Mouse (Mus musculus) forebrain, embryonic 14.5 days (tissue): ENCODE measurements at regions not wholly inside any gene's neighbourhood (a gene's known extent, or its start where the extent isn't known, plus 50 kb on each side); places are given as distances from the start of the nearest gene placed in this dataset.

Source experiments
- ATAC-seq: fragments of 200-750 bp; cut with Nextera tagmentation; 2 replicates; pipeline ENCODE4 v1.8.0; 2017; ENCODE audit warnings: mild to moderate bottlenecking, moderate library complexity
- DNase-seq: peaks from one replicate; pipeline ENCODE4 v3.0.0-alpha.2; 2015; ENCODE audit warnings: low spot score
- H3K27ac ChIP-seq: fragments of 300-500 bp; sonication (generic); 2 replicates; pipeline ENCODE4 v1.5.1; 2014; ENCODE audit warnings: low read depth, mild to moderate bottlenecking, control low read depth, low read length, moderate library complexity
- H3K27me3 ChIP-seq: fragments of 300-500 bp; sonication (generic); replicated peaks from 2 replicates; pipeline ENCODE4 v1.6.1; 2014; ENCODE audit warnings: low read length, control low read depth, mixed read lengths; ENCODE audit not compliant: control insufficient read depth, insufficient read depth
- H3K36me3 ChIP-seq: fragments of 300-500 bp; sonication (generic); 2 replicates; pipeline ENCODE4 v1.6.1; 2014; ENCODE audit warnings: low read length, control low read depth; ENCODE audit not compliant: control insufficient read depth, insufficient read depth
- H3K4me1 ChIP-seq: fragments of 300-500 bp; sonication (generic); 2 replicates; pipeline ENCODE4 v1.6.1; 2014; ENCODE audit warnings: antibody characterized with exemption, low read length, control low read depth; ENCODE audit not compliant: control insufficient read depth, insufficient read depth
- H3K4me2 ChIP-seq: fragments of 300-500 bp; sonication (generic); 2 replicates; pipeline ENCODE4 v1.6.1; 2014; ENCODE audit warnings: mild to moderate bottlenecking, control low read depth, low read length
- H3K4me3 ChIP-seq: fragments of 300-500 bp; sonication (generic); 2 replicates; pipeline ENCODE4 v1.5.1; 2014; ENCODE audit warnings: low read depth, low read length, control low read depth
- H3K9ac ChIP-seq: fragments of 300-500 bp; sonication (generic); 2 replicates; pipeline ENCODE4 v1.6.1; 2014; ENCODE audit warnings: mild to moderate bottlenecking, low read length, control low read depth, moderate library complexity
- H3K9me3 ChIP-seq: fragments of 300-500 bp; sonication (generic); replicated peaks from 2 replicates; pipeline ENCODE4 v1.6.1; 2016; ENCODE audit warnings: low read length, control low read depth, mixed read lengths; ENCODE audit not compliant: control insufficient read depth
- WGBS: fragments of 180-500 bp; shearing (Covaris S2); extraction: QIAGEN DNeasy Blood & Tissue Kit; methylation state at CpG from one replicate; pipeline ENCODE4 v1.1.7; 2014; 5-methylcytosine and 5-hydroxymethylcytosine counted together

DNA sequence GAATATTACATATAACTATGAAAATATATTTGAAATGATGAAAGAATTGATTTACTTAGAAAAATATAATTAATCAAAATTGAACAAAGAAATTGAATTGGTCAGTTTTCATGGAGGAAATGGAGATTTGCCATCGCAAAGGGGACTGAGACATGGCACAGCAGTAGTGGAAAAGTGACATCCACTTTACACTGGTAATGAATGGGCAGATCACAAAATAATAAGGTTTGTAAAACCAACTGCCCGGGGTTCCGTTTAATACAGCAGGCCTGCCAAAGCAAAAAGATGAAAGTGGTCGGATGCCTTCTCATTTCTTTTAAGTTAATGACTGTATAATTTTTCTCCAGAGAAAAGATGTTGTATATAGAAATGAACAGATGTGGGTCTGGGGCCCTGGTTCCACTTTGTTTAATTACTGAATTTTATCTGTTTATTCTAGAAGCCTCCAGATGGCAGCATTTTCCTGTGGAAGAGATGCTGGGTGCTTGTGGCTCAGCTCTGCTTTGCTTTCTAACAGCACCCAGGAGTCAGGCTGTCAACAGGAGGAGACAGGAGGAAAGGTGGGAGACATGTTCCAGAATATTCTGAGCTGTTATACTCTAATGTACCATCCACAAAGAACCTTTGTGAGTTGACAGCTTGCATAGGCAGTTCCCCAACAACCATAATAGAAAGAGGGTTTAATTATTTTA, 75.6 kb upstream of the Fbxl17 start:
- Histone ChIP-seq H3K36me3 (no peaks in the 10 kb centered on the region), H3K27me3 (no peaks in the 10 kb centered on the region), H3K4me2 (no peak overlapping the region), H3K4me1 (no peaks in the 10 kb centered on the region), H3K9ac (no peak overlapping the region), H3K9me3 (no peaks in the 10 kb centered on the region), H3K4me3 (no peak overlapping the region), H3K27ac (no peak overlapping the region)
- DNase-seq (peak; percentile 91), ATAC-seq (peak; percentile 84)
- WGBS, result 62% methylated on average over 4 of the region's 4 CpGs

GRCm38 (mm10) chr17:63582870-63583269, 83.1 kb upstream of the Fbxl17 start:
- Histone ChIP-seq H3K9me3 (no peaks in the 10 kb centered on the region), H3K9ac (no peak overlapping the region), H3K4me1 (no peaks in the 10 kb centered on the region), H3K4me2 (no peak overlapping the region), H3K4me3 (no peak overlapping the region), H3K36me3 (no peaks in the 10 kb centered on the region), H3K27ac (no peak overlapping the region), H3K27me3 (no peaks in the 10 kb centered on the region)
- 66% methylated on average over 4 of the region's 4 CpGs for WGBS
- DNase-seq (no peak), ATAC-seq (no peak)

GRCm38 (mm10) chr17:63607021-63607751, 107.4 kb upstream of the Fbxl17 start:
- H3K36me3 ChIP-seq, result no peaks in the 10 kb centered on the region
- peak; percentile 25 for DNase-seq
- H3K4me2 ChIP-seq, result no peak overlapping the region
- H3K4me3 ChIP-seq, result no peak overlapping the region
- 0 out of 2 replicates have a peak overlapping the region, but pooled peaks have one; percentile 21 for H3K27ac ChIP-seq
- no peak overlapping the region for H3K9ac ChIP-seq
- peak; percentile 65; the same call in 1 of the 2 replicates for ATAC-seq
- no peaks in the 10 kb centered on the region for H3K9me3 ChIP-seq
- H3K27me3 ChIP-seq, result no peaks in the 10 kb centered on the region
- peaks cover 8% of the 10 kb centered on the region for H3K4me1 ChIP-seq
- WGBS, result 18% methylated on average over 7 of the region's 7 CpGs

GRCm38 (mm10) chr17:63622726-63623125, 122.9 kb upstream of the Fbxl17 start:
- Histone ChIP-seq H3K27ac (no peak overlapping the region), H3K36me3 (no peaks in the 10 kb centered on the region), H3K9ac (no peak overlapping the region), H3K9me3 (no peaks in the 10 kb centered on the region), H3K4me2 (no peak overlapping the region), H3K4me1 (no peaks in the 10 kb centered on the region), H3K27me3 (no peaks in the 10 kb centered on the region), H3K4me3 (no peak overlapping the region)
- WGBS, result 22% methylated on average over 3 of the region's 3 CpGs
- DNase-seq (no peak), ATAC-seq (no peak)

- no peak overlapping the region for H3K27ac ChIP-seq
- ATAC-seq, result no peak
- no peak overlapping the region for H3K4me3 ChIP-seq
- no peak overlapping the region for H3K4me2 ChIP-seq
- H3K9me3 ChIP-seq, result no peaks in the 10 kb centered on the region
- WGBS, result 93% methylated on average over 2 of the region's 2 CpGs
- no peaks in the 10 kb centered on the region for H3K4me1 ChIP-seq
- no peaks in the 10 kb centered on the region for H3K36me3 ChIP-seq
- H3K27me3 ChIP-seq, result no peaks in the 10 kb centered on the region
- no peak for DNase-seq
- H3K9ac ChIP-seq, result no peak overlapping the region
These were observed 137.8 kb upstream of the Fbxl17 start for GRCm38 (mm10) chr17:63637598-63637997.

GRCm38 (mm10) chr17:63644390-63644789, 144.6 kb upstream of the Fbxl17 start:
- ATAC-seq, result no peak
- H3K4me3 ChIP-seq, result no peak overlapping the region
- no peaks in the 10 kb centered on the region for H3K9me3 ChIP-seq
- H3K36me3 ChIP-seq, result no peaks in the 10 kb centered on the region
- whole genome bisulfite sequencing, result 92% methylated on average over 4 of the region's 4 CpGs
- no peak overlapping the region for H3K27ac ChIP-seq
- H3K4me1 ChIP-seq, result no peaks in the 10 kb centered on the region
- no peak overlapping the region for H3K9ac ChIP-seq
- no peaks in the 10 kb centered on the region for H3K27me3 ChIP-seq
- no peak overlapping the region for H3K4me2 ChIP-seq
- DNase-seq, result no peak

DNA sequence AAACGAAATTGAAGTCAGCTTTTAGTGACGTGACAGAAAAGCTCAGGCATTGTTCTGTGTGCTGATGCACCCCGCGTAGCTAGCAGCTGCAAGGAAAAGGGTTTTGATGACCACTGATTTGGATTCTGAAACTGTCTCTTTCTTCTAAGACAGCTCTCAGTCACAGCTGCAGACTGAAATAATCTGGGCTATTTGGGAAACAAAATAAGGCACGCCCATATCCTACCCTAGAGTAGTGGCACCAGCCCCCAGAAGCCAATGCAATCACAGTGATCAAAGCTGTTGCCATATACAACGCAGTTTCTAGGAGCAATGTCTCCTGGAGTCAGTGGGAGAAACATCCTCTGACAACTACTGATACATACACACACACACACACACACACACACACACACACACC, 157.9 kb upstream of the Fbxl17 start:
- WGBS, result 68% methylated on average over 6 of the region's 6 CpGs
- H3K4me3 ChIP-seq, result no peak overlapping the region
- no peaks in the 10 kb centered on the region for H3K9me3 ChIP-seq
- no peak overlapping the region for H3K4me2 ChIP-seq
- no peaks in the 10 kb centered on the region for H3K27me3 ChIP-seq
- no peaks in the 10 kb centered on the region for H3K36me3 ChIP-seq
- H3K4me1 ChIP-seq, result no peaks in the 10 kb centered on the region
- H3K9ac ChIP-seq, result no peak overlapping the region
- peak; percentile 39 for DNase-seq
- ATAC-seq, result 0 out of 2 replicates have a peak, but pooled peaks have one; percentile 40
- no peak overlapping the region for H3K27ac ChIP-seq

DNA sequence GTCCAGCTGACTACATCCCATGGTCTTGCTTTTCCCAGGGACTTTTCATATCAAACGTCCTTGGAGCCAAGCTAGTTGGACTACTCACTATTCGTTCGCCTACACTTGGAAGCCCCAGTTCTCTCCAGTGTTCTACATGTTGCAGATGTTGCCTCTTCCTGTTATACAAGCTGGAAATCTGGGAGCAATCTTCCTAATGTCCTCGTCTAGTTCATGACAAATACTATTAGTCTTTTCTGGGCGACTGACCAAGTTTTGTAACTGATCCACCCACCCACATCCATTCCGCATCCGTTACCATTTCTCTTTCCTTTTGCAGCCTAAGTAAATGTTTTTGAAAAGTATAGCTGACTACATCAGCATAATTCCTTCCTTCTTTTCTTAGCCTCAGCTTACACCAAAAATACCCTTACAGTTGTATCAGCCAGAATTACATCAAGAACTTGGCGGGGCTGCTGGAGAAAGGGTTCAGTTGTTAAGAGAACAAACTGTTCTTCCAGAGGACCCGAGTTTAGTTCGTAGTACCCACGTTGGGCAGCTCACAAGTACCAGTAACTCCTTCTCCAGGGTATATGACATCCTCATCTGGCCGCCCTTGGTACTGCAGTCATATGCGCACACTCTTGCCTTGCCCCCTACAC, 161.1 kb upstream of the Fbxl17 start:
- DNase-seq (no peak), ATAC-seq (no peak)
- Histone ChIP-seq H3K4me3 (no peak overlapping the region), H3K4me2 (no peak overlapping the region), H3K9ac (no peak overlapping the region), H3K9me3 (no peaks in the 10 kb centered on the region), H3K27ac (no peak overlapping the region), H3K27me3 (no peaks in the 10 kb centered on the region), H3K36me3 (no peaks in the 10 kb centered on the region), H3K4me1 (no peaks in the 10 kb centered on the region)
- WGBS, result 87% methylated on average over 13 of the region's 13 CpGs

- no peak overlapping the region for H3K4me2 ChIP-seq
- no peak overlapping the region for H3K4me3 ChIP-seq
- DNase-seq (no peak), ATAC-seq (no peak)
- no peak overlapping the region for H3K9ac ChIP-seq
- no peaks in the 10 kb centered on the region for H3K4me1 ChIP-seq
- H3K27ac ChIP-seq, result no peak overlapping the region
- no peaks in the 10 kb centered on the region for H3K27me3 ChIP-seq
- no peaks in the 10 kb centered on the region for H3K9me3 ChIP-seq
- H3K36me3 ChIP-seq, result no peaks in the 10 kb centered on the region
- WGBS, result 94% methylated on average over 4 of the region's 4 CpGs
These were observed 161.8 kb upstream of the Fbxl17 start for GRCm38 (mm10) chr17:63661584-63661983.
